Mouse (Mus musculus): ENCODE results near the gene Nt5dc2.

Nt5dc2 gene

DNA sequence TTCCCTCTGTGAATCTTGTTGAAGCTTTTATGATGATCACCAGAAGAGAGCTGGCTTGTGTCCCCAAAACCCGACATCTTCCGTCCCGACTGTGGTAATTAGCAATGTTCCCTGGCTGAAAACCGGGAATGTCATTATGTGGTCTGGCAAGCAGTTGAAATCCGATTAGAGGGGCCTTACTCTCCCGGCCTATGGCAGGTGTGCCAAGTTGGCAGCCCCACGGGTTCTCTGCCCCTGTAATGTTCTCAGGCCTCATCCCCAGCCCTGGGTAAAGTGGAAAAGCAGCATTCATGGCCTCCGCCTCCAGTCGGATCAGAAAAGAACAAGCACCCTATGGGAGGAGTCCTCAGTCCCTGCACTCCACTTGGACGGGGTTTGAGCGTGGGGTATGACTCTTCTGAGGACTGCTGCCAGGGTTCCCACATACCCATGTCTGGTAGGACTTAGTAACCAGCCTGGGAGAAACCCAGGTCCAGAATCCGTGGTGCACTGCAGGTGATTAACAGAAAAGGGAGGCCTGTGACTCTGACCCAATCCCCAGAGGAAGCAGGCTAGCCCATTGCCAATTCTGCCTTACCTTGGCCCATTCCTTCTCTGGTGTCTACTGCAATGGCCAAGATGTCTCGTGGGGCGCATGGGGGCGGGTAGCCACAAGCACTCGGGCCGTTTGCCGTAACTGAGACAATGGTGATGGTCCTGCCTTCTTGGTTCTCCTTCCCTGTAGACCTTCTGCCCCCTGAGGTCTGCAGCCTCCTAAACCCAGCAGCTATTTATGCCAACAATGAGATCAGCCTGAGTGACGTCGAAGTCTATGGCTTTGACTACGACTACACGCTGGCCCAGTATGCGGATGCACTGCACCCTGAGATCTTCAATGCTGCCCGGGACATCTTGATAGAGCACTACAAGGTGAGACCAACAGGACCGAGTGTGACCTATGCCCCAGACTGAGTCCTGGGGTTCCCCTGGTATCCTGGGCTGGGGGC, 3.5 kb downstream of the Nt5dc2 start:
- DNase-seq (ENCODE audit: low spot score in 2 of 2), result peak; percentile 19 to 65

- peak in 1 of 2 experiments; percentile 16 for DNase-seq (ENCODE audit: low spot score in 2 of 2)
These were observed 4.9 kb downstream of the Nt5dc2 start for GRCm38 (mm10) chr14:31135495-31136410.

DNA sequence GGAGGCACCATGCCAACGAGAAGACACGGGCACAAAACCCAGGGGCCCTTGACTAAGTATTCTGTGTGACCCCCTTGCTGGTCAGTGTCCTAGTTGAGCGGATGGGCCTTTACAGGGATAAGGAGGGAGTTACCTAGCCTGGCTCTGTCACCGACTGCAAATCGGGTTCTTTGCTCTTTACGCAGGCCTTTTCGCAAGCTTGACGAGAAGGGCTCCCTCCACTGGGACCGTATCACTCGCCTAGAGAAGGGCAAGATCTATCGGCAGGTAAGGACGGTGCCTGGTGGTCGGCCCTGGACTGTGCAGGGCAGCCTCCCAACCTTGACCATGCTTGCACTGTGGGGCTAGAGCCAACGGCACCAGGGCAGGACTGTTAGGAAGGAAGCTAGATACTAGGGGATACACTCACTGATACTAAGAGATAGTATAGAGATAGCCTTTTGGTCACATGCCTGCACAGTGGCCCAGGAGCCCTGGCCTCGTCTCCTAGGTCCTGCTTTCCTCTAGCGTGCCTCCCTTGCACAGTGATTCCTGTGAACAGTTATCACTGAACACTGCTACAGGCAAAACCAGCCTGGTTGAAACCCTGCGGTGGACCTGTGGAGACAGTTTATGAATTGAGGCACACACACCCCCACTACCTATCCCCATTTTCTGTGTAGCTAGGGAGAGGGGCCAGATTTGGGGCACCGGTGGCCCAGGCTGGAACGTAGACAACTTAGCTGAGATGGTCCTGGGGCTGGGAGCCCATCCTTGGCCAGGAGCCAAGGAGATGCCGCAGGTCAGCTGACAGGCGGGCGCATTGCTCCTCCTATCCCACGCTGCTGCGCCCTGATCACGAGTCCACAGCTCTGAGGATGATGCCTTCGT, 5.8 kb downstream of the Nt5dc2 start:
- peak in 1 of 2 experiments; percentile 13 for DNase-seq (ENCODE audit: low spot score in 2 of 2)

GRCm38 (mm10) chr14:31137281-31137595, 6.4 kb downstream of the Nt5dc2 start:
- DNase-seq (ENCODE audit: low spot score in 2 of 2), result peak in 1 of 2 experiments; percentile 18

- DNase-seq (ENCODE audit: low spot score in 2 of 2), result no peak
These were observed 6.9 kb downstream of the Nt5dc2 start for GRCm38 (mm10) chr14:31137791-31138190.

- DNase-seq (ENCODE audit: low spot score in 2 of 2), result peak in 1 of 2 experiments; percentile 20
These were observed 7.5 kb downstream of the Nt5dc2 start for GRCm38 (mm10) chr14:31138219-31138896.

- peak in 1 of 2 experiments; percentile 18 for DNase-seq (ENCODE audit: low spot score in 2 of 2)
These were observed 8.1 kb downstream of the Nt5dc2 start for GRCm38 (mm10) chr14:31138897-31139429.

- DNase-seq (ENCODE audit: low spot score in 2 of 2), result peak in 1 of 2 experiments; percentile 14
These were observed 8.8 kb downstream of the Nt5dc2 start for GRCm38 (mm10) chr14:31139666-31140065.

DNA sequence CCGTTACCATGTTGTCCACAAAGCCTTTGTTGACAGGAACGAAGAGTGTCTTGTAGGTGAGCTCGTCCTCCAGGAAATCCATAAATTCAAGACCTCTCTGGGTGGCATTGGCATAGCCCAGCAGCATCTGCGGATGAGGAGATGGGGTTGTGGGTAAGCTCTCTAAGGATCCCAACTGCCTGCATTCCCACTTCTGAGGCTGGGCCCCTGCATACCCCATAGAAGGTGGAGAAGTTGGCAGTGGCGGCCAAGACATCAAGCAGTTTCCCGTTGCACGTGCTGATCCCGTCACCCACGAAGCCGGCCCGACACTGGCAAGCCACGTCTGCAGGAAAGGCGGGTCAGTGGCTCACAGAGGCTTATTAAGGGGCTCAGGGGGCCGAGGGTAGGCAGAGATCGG, 9.3 kb downstream of the Nt5dc2 start:
- no peak for DNase-seq (ENCODE audit: low spot score in 2 of 2)

DNA sequence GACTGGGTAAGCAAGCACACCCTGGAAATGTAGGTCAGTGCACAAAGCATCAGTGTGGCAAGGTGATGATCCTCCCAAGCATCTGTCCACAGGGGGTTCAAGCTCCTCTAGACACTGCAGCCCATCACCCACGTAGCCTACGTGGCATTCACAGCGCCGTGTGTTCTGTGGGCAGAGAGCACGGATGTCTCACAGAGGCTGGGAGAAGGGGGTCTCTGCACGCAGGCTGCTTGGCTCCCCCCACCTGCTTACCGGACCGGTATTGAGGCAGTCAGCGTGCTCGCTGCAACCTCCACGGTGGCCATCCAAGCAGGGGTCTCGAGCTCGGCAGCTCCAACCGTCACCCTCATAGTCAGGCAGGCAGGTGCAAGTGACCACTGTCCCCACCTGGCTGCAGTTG, 10.2 kb downstream of the Nt5dc2 start:
- DNase-seq (ENCODE audit: low spot score in 2 of 2), result peak in 1 of 2 experiments; percentile 16

GRCm38 (mm10) chr14:31145694-31146093, 14.8 kb downstream of the Nt5dc2 start:
- no peak for DNase-seq (ENCODE audit: low spot score in 2 of 2)

DNA sequence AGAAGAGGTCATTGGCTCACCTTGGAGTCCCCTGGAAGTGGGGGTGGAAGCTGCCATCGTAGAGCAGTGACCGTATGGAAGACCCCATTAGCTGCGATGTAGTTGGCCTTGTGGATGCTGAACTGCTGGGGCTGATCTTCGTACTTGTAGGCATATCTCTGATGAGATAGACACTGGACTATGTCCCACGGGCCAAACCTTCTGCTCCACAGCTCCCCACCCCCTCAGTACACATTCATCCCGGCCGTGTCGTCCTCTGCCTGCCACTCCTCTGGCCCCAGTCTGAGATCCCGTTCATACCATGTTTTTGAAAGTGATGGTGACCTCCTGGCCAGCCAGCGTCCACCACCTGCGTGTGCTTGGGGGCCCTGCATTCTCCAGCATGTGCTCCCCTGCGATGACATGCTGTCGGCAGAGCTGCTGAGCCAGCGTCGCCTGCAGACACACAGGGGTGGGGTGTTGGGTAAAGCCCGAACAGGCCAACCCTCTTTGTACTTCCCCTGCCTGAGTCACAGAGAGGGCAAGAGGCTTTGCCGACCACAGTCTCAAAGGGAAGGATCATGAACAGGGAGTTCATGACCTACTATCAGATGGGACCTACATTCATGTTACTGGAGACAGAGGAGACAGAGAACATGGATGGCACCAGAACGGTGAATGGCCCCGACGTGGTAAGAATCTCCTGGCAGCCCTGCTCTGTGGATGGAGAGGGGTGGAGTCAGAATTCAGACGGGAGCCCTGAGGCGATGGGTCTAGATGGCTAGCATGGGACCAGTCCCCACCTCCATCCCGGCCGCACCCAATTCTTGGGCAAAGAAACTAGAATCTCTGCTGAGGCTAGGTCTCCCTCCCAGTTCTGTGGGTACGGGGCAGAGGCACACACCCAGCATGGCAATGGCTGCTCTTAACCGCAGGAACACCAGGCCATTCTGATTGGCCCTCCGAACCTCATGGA, 29.6 kb downstream of the Nt5dc2 start:
- DNase-seq (ENCODE audit: low spot score in 2 of 2), result no peak

DNA sequence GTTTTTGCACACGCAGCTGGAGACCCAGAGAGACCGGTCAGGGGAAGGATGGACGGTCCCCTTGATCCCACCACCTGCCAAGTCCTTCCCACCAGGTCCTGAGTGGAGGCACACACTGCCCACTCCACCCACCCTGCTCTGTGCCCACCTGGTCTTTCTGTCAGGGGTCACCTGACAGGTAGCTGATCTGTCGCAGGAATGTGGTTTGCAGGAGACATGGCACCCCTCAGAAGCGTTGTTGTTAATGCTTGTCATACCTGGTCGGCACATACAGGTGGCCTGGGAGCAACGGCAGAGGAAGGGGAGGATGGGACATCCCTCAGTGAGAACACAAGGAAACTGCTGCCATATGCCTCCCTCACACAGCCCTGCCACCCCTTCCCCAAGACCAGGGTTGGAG, 30.3 kb downstream of the Nt5dc2 start:
- no peak for DNase-seq (ENCODE audit: low spot score in 2 of 2)

DNA sequence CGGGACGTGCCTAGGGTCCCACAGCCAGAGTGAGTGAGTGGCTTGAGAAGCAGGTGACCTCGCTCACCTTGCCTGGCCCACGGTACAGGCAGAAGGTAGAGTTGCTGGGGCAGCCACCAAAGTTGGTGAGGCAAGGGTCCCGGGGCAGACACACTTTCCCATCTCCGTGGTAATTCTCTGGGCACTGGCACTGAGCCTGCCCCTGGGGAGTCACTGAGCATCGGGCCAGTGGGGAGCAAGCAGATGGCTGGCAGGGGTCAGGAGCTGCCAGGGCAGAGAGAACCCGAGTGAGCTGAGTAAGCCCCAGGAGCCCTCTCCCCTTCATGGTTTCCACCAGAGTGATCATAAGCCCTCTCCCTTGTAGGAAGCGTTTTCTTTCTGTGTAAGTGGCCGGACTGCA, 30.8 kb downstream of the Nt5dc2 start:
- no peak for DNase-seq (ENCODE audit: low spot score in 2 of 2)

- DNase-seq (ENCODE audit: low spot score in 2 of 2), result no peak
These were observed 33.2 kb downstream of the Nt5dc2 start for GRCm38 (mm10) chr14:31164067-31164466.

DNA sequence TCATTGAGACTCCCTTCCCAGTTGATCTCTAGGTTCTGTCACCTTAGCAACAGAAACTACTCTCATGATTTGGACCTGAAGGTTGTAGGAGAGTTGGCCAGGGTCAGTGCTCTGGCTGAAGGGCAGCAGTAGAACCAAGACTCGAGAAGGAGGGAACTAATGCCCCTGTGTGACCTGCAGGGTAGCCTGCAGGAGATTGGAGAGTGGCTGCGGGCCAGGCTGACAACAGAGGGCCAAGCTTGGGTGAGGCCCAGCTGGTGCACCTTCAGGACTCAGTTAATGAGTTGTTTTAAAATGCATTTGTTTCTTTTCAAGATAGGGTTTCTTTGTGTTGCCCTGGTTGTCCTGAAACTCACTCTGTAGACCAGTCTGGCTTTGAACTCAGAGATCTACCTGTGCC, 34.2 kb downstream of the Nt5dc2 start:
- no peak for DNase-seq (ENCODE audit: low spot score in 2 of 2)

- no peak for DNase-seq (ENCODE audit: low spot score in 2 of 2)
These were observed 34.6 kb downstream of the Nt5dc2 start for GRCm38 (mm10) chr14:31165458-31165857.

DNA sequence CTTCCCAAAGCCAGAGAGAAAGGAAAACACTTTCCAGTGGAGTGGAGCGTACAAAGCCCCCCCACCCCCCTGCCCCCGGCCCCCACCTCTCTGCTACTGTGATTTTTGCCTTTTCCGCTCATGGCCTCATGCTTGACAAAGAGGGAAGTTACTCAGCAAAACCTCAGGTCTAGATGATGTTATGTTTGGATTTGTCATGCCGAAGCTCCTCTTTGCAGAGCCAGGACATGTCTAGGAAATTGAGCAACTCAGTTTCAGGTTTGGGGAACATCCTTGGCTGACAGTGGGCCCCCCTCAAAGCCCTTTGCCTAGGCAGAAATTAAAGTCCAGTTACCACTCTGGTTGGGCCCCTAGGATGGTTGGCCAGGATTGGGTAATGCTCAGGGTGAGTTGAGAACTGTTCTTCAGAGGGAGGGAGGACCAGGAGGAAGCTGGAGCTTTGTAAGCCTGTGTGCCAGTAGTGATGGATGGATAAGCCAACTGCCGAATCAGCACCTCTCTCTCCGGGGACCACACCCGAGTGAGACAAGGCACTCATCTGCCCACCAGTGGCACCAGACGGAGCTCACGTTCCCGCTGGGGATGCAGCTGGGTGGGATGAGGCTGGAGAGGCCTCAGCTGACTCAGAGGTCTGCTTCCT, 35.3 kb downstream of the Nt5dc2 start:
- no peak for DNase-seq (ENCODE audit: low spot score in 2 of 2)

- DNase-seq (ENCODE audit: low spot score in 2 of 2), result no peak
These were observed 36.0 kb downstream of the Nt5dc2 start for GRCm38 (mm10) chr14:31166827-31167226.
